Mouse (Mus musculus) intestine, embryonic 16.5 days (tissue): ENCODE measurements around the gene Mapk8ip1. TPM values are rescaled to one million over a fixed set of nuclear protein-coding genes. Genes with fewer than 3 reads are reported as not detected.

Experiments used
- ATAC-seq: fragments of 200-750 bp; cut with Nextera tagmentation; 2 replicates; pipeline ENCODE4 v1.8.0; 2017; ENCODE audit warnings: moderate TSS enrichment, moderate library complexity
- H3K27ac ChIP-seq: fragments of 300-500 bp; sonication (generic); 2 replicates; pipeline ENCODE4 v1.5.1; 2014; ENCODE audit warnings: mild to moderate bottlenecking, low read length
- H3K27me3 ChIP-seq: fragments of 300-500 bp; sonication (generic); replicated peaks from 2 replicates; pipeline ENCODE4 v1.6.1; 2014; ENCODE audit warnings: low read length, control low read depth, mixed read lengths; ENCODE audit not compliant: control insufficient read depth, insufficient read depth
- H3K36me3 ChIP-seq: fragments of 300-500 bp; sonication (generic); 2 replicates; pipeline ENCODE4 v1.6.1; 2014; ENCODE audit warnings: low read length, control low read depth; ENCODE audit not compliant: control insufficient read depth, insufficient read depth
- H3K4me1 ChIP-seq: fragments of 300-500 bp; sonication (generic); 2 replicates; pipeline ENCODE4 v1.6.1; 2014; ENCODE audit warnings: low read length, control low read depth, mixed read lengths; ENCODE audit not compliant: control insufficient read depth, insufficient read depth
- H3K4me2 ChIP-seq: fragments of 300-500 bp; sonication (generic); 2 replicates; pipeline ENCODE4 v1.6.1; 2014; ENCODE audit warnings: low read depth, low read length, control low read depth
- H3K4me3 ChIP-seq: fragments of 300-500 bp; sonication (generic); 2 replicates; pipeline ENCODE4 v1.5.1; 2014; ENCODE audit warnings: mild to moderate bottlenecking, low read length
- H3K9ac ChIP-seq: fragments of 300-500 bp; sonication (generic); 2 replicates; pipeline ENCODE4 v1.6.1; 2014; ENCODE audit warnings: low read depth, low read length
- H3K9me3 ChIP-seq: fragments of 300-500 bp; sonication (generic); 2 replicates; pipeline ENCODE4 v1.6.1; 2016; ENCODE audit warnings: low read length, control low read depth; ENCODE audit not compliant: control insufficient read depth
- WGBS: fragments of 180-500 bp; shearing (Covaris S2); extraction: QIAGEN DNeasy Blood & Tissue Kit; methylation state at CpG from one replicate; pipeline ENCODE4 v1.1.7; 2014; 5-methylcytosine and 5-hydroxymethylcytosine counted together
- polyA plus RNA-seq: library from polyadenylated mRNA; unstranded; fragments of >200 nt; fragmentation: Nextera tagmentation; extraction: Ambion mirVana; gene quantifications from 2 replicates; pipeline ENCODE4 v1.2.1, GENCODE M21; 2015

The Mapk8ip1 gene
- polyA plus RNA-seq, 1 experiment from 2014 or later = 10.6 TPM

- H3K36me3 ChIP-seq = peaks cover 12% of the 10 kb centered on the region; the same call in 1 of the 2 replicates
- no peak overlapping the region for H3K4me3 ChIP-seq
- 0 out of 2 replicates have a peak, but pooled peaks cover 4% of the 10 kb centered on the region for H3K4me1 ChIP-seq
- ATAC-seq = peak; percentile 87
- H3K4me2 ChIP-seq = no peak overlapping the region
- H3K27ac ChIP-seq = no peak overlapping the region
- no peak overlapping the region for H3K9ac ChIP-seq
- no peaks in the 10 kb centered on the region for H3K9me3 ChIP-seq
- 26% methylated on average over 12 of the region's 12 CpGs for WGBS
- no peaks in the 10 kb centered on the region for H3K27me3 ChIP-seq
Measured at GRCm38 (mm10) chr2:92360893-92361292, 40.2 kb downstream of the Mapk8ip1 start.

- Histone ChIP-seq H3K4me3 (no peak overlapping the region), H3K36me3 (peaks cover 12% of the 10 kb centered on the region; the same call in 1 of the 2 replicates), H3K4me1 (0 out of 2 replicates have a peak, but pooled peaks cover 4% of the 10 kb centered on the region), H3K4me2 (no peak overlapping the region), H3K27ac (peak overlapping the region; percentile 41; the same call in 1 of the 2 replicates), H3K9ac (no peak overlapping the region), H3K9me3 (no peaks in the 10 kb centered on the region), H3K27me3 (no peaks in the 10 kb centered on the region)
- 73% methylated on average over 24 of the region's 25 CpGs for WGBS
- ATAC-seq = 0 out of 2 replicates have a peak, but pooled peaks have one; percentile 26
Measured at GRCm38 (mm10) chr2:92360186-92360823, 40.8 kb downstream of the Mapk8ip1 start.

- H3K4me3 ChIP-seq = no peak overlapping the region
- WGBS = 83% methylated on average over 2 of the region's 2 CpGs
- peaks cover 12% of the 10 kb centered on the region; the same call in 1 of the 2 replicates for H3K36me3 ChIP-seq
- H3K27me3 ChIP-seq = no peaks in the 10 kb centered on the region
- no peak for ATAC-seq
- H3K4me2 ChIP-seq = no peak overlapping the region
- no peaks in the 10 kb centered on the region for H3K9me3 ChIP-seq
- 0 out of 2 replicates have a peak, but pooled peaks cover 4% of the 10 kb centered on the region for H3K4me1 ChIP-seq
- H3K27ac ChIP-seq = no peak overlapping the region
- H3K9ac ChIP-seq = no peak overlapping the region
Measured at GRCm38 (mm10) chr2:92359301-92359700, 41.8 kb downstream of the Mapk8ip1 start.

GRCm38 (mm10) chr2:92354224-92354623 is 46.8 kb downstream of the Mapk8ip1 start:
- no peak for ATAC-seq
- H3K9me3 ChIP-seq = no peaks in the 10 kb centered on the region
- no peaks in the 10 kb centered on the region for H3K4me1 ChIP-seq
- H3K4me2 ChIP-seq = no peak overlapping the region
- WGBS = 54% methylated on average over 6 of the region's 6 CpGs
- no peak overlapping the region for H3K9ac ChIP-seq
- H3K27me3 ChIP-seq = no peaks in the 10 kb centered on the region
- H3K4me3 ChIP-seq = no peak overlapping the region
- H3K36me3 ChIP-seq = peaks cover 4% of the 10 kb centered on the region
- no peak overlapping the region for H3K27ac ChIP-seq

- no peaks in the 10 kb centered on the region for H3K9me3 ChIP-seq
- no peak overlapping the region for H3K27ac ChIP-seq
- no peak overlapping the region for H3K9ac ChIP-seq
- H3K4me2 ChIP-seq = no peak overlapping the region
- H3K27me3 ChIP-seq = no peaks in the 10 kb centered on the region
- H3K4me1 ChIP-seq = no peaks in the 10 kb centered on the region
- H3K36me3 ChIP-seq = no peaks in the 10 kb centered on the region; the same call in 1 of the 2 replicates
- ATAC-seq = no peak
- no peak overlapping the region for H3K4me3 ChIP-seq
- WGBS = 81% methylated on average over 5 of the region's 5 CpGs
Measured at GRCm38 (mm10) chr2:92353402-92353801, 47.7 kb downstream of the Mapk8ip1 start.

GRCm38 (mm10) chr2:92350686-92351085 is 50.4 kb downstream of the Mapk8ip1 start:
- Histone ChIP-seq H3K9me3 (no peaks in the 10 kb centered on the region), H3K36me3 (no peaks in the 10 kb centered on the region; the same call in 1 of the 2 replicates), H3K27ac (no peak overlapping the region), H3K9ac (no peak overlapping the region), H3K4me2 (no peak overlapping the region), H3K4me1 (no peaks in the 10 kb centered on the region), H3K4me3 (no peak overlapping the region), H3K27me3 (no peaks in the 10 kb centered on the region)
- WGBS = 44% methylated on average over 5 of the region's 5 CpGs
- ATAC-seq = no peak

- no peaks in the 10 kb centered on the region for H3K4me1 ChIP-seq
- H3K9me3 ChIP-seq = no peaks in the 10 kb centered on the region
- H3K27ac ChIP-seq = no peak overlapping the region
- H3K4me2 ChIP-seq = no peak overlapping the region
- no peaks in the 10 kb centered on the region for H3K27me3 ChIP-seq
- H3K36me3 ChIP-seq = peaks cover under 1% of the 10 kb centered on the region
- no peak overlapping the region for H3K4me3 ChIP-seq
- H3K9ac ChIP-seq = no peak overlapping the region
- no peak for ATAC-seq
- WGBS = 56% methylated on average over 6 of the region's 6 CpGs
Measured at GRCm38 (mm10) chr2:92349589-92350425, 51.3 kb downstream of the Mapk8ip1 start.

GRCm38 (mm10) chr2:92347191-92347590 is 53.9 kb downstream of the Mapk8ip1 start:
- Histone ChIP-seq H3K4me2 (no peak overlapping the region), H3K9me3 (no peaks in the 10 kb centered on the region), H3K9ac (no peak overlapping the region), H3K36me3 (peaks cover 6% of the 10 kb centered on the region), H3K4me1 (no peaks in the 10 kb centered on the region), H3K27ac (no peak overlapping the region), H3K27me3 (no peaks in the 10 kb centered on the region), H3K4me3 (no peak overlapping the region)
- no peak for ATAC-seq
- 92% methylated on average over 2 of the region's 2 CpGs for WGBS

GRCm38 (mm10) chr2:92342418-92342817 is 58.6 kb downstream of the Mapk8ip1 start:
- Histone ChIP-seq H3K36me3 (peaks cover 6% of the 10 kb centered on the region), H3K4me2 (no peak overlapping the region), H3K27ac (no peak overlapping the region)

More at GRCm38 (mm10) chr2:92342418-92342817, 58.6 kb downstream of the Mapk8ip1 start:
- Histone ChIP-seq H3K4me3 (no peak overlapping the region), H3K9me3 (no peaks in the 10 kb centered on the region), H3K27me3 (no peaks in the 10 kb centered on the region), H3K4me1 (no peaks in the 10 kb centered on the region), H3K9ac (no peak overlapping the region)
- no peak for ATAC-seq
